ENCODE assay signal across 27 mouse cellular contexts in the genomic region with DNA sequence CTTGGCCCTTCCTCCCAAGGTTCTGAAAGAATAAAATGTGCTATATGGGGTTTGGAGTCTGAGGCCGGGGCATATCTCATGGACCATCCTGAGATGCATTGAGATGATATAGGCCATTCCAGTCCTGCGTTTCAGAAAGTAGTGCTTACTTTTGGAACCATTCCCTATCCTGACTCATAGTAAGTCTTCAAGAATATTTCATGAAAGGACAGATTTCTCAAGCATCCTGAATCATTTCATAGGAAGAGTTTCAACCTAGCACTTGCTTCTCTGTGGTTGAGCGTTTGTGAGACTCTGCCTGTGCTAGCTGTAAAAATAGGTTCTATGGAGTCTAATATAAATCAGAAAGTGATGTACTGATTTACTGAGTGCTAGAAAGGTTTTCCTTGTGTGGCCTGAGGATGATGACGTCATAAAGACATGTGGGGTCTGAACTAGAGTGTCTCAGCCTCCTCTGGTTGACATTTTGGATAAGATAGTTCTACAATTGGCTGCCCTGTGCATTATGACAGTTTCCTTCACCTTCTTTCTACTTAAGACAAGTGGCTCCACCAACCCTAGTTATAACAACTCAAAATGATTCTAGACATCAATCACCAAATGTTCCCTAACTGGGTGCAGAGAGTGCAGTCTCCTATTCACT.
A peak's percentile ranks its signal among the peaks of the same experiment; 100 is the strongest.
DNase-seq lines count a peak whose midpoint lies in the region; ATAC-seq and TF ChIP-seq lines count a peak whose summit lies in the region.
"Had no signal": no experiment of that assay in that cellular context is flagged by ENCODE, and none has a peak within 500 bp of the region (broad histone marks: within the 10 kb centered on the region; RNA-seq: fewer than 3 reads in every experiment).

No protein-coding gene starts in this region.

- TF ChIP-seq EP300 in CH12.LX (IDR thresholded peaks at IDR 0.05; ENCODE audit: low read length) = no peak

- no peak for TF ChIP-seq POLR2A in CH12.LX (IDR thresholded peaks at IDR 0.05; ENCODE audit: low read depth, low read length)
- TF ChIP-seq POLR2A in embryonic fibroblast, embryonic 13.5 days (IDR thresholded peaks at IDR 0.05; ENCODE audit: low read depth, low read length) = no peak

- dilution Hi-C loops in CH12.LX (cut with MboI; ENCODE audit: extremely low pct_ligation_motif_present, extremely low pct_unique_long_range_greater_than_20kb, low sequenced_read_pairs) = no loop called here

- no peak overlapping the region for H3K4me3 ChIP-seq in CH12.LX (replicated peaks in 1 of 3; ENCODE audit: low read depth in 2 of 3, low read length in 2 of 3, poor library complexity in 1 of 3)
- H3K4me3 ChIP-seq in embryonic fibroblast, embryonic 13.5 days (ENCODE audit: insufficient read depth, low read length) = no peak overlapping the region
- H3K4me3 ChIP-seq: embryonic facial prominence, embryonic 10.5 days; embryonic facial prominence, embryonic 13.5 days; forebrain, embryonic 10.5 days; forebrain, embryonic 13.5 days; heart, adult 2 months; heart, embryonic 10.5 days; heart, embryonic 13.5 days; hindbrain, embryonic 12.5 days; hindbrain, embryonic 15.5 days had no signal

- in situ Hi-C loops in CH12.LX (cut with MboI; ENCODE audit: low pct_ligation_motif_present, low pct_unique_long_range_greater_than_20kb, low sequenced_read_pairs) = no loop called here

- DNase-seq in frontal cortex, postnatal 10 days (ENCODE audit: low spot score in 2 of 2) = no peak
- DNase-seq in CH12.LX (ENCODE audit: extremely low read depth) = no peak
- peak; percentile 28 for DNase-seq in telencephalon, adult 2 months (ENCODE audit: low read depth, low spot score)
- DNase-seq in spleen, postnatal 10 days (ENCODE audit: low spot score in 2 of 2) = no peak
- DNase-seq in adrenal gland, adult 2 months = no peak
- DNase-seq in layer of hippocampus, adult 9-10 months (ENCODE audit: low spot score) = no peak
- DNase-seq: adrenal gland, postnatal 14 days; cerebellum, adult 11-12 months; cerebellum, adult 8-10 months; cerebellum, postnatal 10 days; cerebellum, postnatal 36 days; embryo, embryonic 11 days; gastrocnemius, postnatal 25 days; heart, adult 2 months had no signal

- peaks cover 97% of the 10 kb centered on the region for H3K79me2 ChIP-seq in CH12.LX (replicated peaks; ENCODE audit: control insufficient read depth, extremely low read depth, insufficient read depth, poor library complexity, severe bottlenecking)

- peak overlapping the region; percentile 87 for H3K27ac ChIP-seq in CH12.LX (ENCODE audit: insufficient read depth, low read depth)
- H3K27ac ChIP-seq in embryonic fibroblast, embryonic 13.5 days (ENCODE audit: insufficient read depth, low read length) = peak overlapping the region; percentile 50
- H3K27ac ChIP-seq: embryonic facial prominence, embryonic 10.5 days; embryonic facial prominence, embryonic 13.5 days; forebrain, embryonic 10.5 days; forebrain, embryonic 13.5 days; heart, adult 2 months; heart, embryonic 10.5 days; heart, embryonic 13.5 days; hindbrain, embryonic 12.5 days; hindbrain, embryonic 15.5 days had no signal

- peak; percentile 94 for ATAC-seq in frontal cortex, adult (ENCODE audit: low TSS enrichment)
- ATAC-seq: forebrain, embryonic 13.5 days; forebrain, embryonic 16.5 days; intestine, embryonic 16.5 days; Patski had no signal

- peak overlapping the region; percentile 26; the same call in 1 of the 2 replicates for H3K4me2 ChIP-seq in CH12.LX (ENCODE audit: insufficient read depth, low read depth, poor library complexity, severe bottlenecking)
- H3K4me2 ChIP-seq: embryonic facial prominence, embryonic 13.5 days; forebrain, embryonic 13.5 days; heart, embryonic 13.5 days; hindbrain, embryonic 12.5 days; hindbrain, embryonic 15.5 days had no signal

- no peak overlapping the region for H3K9ac ChIP-seq in CH12.LX (ENCODE audit: insufficient read depth, low read depth)
- H3K9ac ChIP-seq: embryonic facial prominence, embryonic 13.5 days; forebrain, embryonic 13.5 days; heart, embryonic 13.5 days; hindbrain, embryonic 12.5 days; hindbrain, embryonic 15.5 days had no signal

- H3K9me3 ChIP-seq in CH12.LX (replicated peaks; ENCODE audit: low read length) = no peaks in the 10 kb centered on the region
- H3K9me3 ChIP-seq: embryonic facial prominence, embryonic 10.5 days; embryonic facial prominence, embryonic 13.5 days; forebrain, embryonic 10.5 days; forebrain, embryonic 13.5 days; heart, embryonic 10.5 days; heart, embryonic 13.5 days; hindbrain, embryonic 12.5 days; hindbrain, embryonic 15.5 days had no signal

- TF ChIP-seq RAD21 in CH12.LX (IDR thresholded peaks at IDR 0.05; ENCODE audit: low read depth, low read length) = no peak

- H3K36me3 ChIP-seq in CH12.LX (replicated peaks in 1 of 2; ENCODE audit: control insufficient read depth in 1 of 2, insufficient read depth in 1 of 2, low read length in 1 of 2) = peaks cover 38 to 91% of the 10 kb centered on the region in 2 experiments
- H3K36me3 ChIP-seq: embryonic facial prominence, embryonic 13.5 days; forebrain, embryonic 10.5 days; heart, embryonic 10.5 days; heart, embryonic 13.5 days; hindbrain, embryonic 12.5 days; hindbrain, embryonic 15.5 days had no signal

- no peak for TF ChIP-seq CTCF in CH12.LX (conservative IDR thresholded peaks at IDR 0.05 in 1 of 2, IDR thresholded peaks at IDR 0.05 in 1 of 2; ENCODE audit: low read depth in 2 of 2, low read length in 2 of 2)
- no peak for TF ChIP-seq CTCF in embryonic fibroblast, embryonic 13.5 days (IDR thresholded peaks at IDR 0.05; ENCODE audit: borderline replicate concordance, insufficient read depth, low read length)

- peaks cover 72 to 100% of the 10 kb centered on the region in 2 experiments for H3K4me1 ChIP-seq in CH12.LX (ENCODE audit: control insufficient read depth in 1 of 2, insufficient read depth in 2 of 2)
- peaks cover 6% of the 10 kb centered on the region; the same call in 1 of the 2 replicates for H3K4me1 ChIP-seq in embryonic fibroblast, embryonic 13.5 days (ENCODE audit: control insufficient read depth, insufficient read depth, low read length)
- H3K4me1 ChIP-seq: hindbrain, embryonic 15.5 days had no signal

- H3K27me3 ChIP-seq in CH12.LX (replicated peaks) = no peaks in the 10 kb centered on the region
- H3K27me3 ChIP-seq: embryonic facial prominence, embryonic 13.5 days; forebrain, embryonic 13.5 days; heart, embryonic 13.5 days; hindbrain, embryonic 12.5 days; hindbrain, embryonic 15.5 days; Patski had no signal

TF ChIP-seq in CH12.LX, 34 proteins besides CTCF, POLR2A, EP300 and RAD21:
- TF ChIP-seq UBTF (IDR thresholded peaks at IDR 0.05; ENCODE audit: low read depth, low read length) = no peak
- no peak for TF ChIP-seq GABPA (IDR thresholded peaks at IDR 0.05; ENCODE audit: insufficient replicate concordance, low read depth, low read length)
- TF ChIP-seq USF1 (IDR thresholded peaks at IDR 0.05; ENCODE audit: low read depth, low read length) = no peak
- TF ChIP-seq POLR2AphosphoS2 (IDR thresholded peaks at IDR 0.05; ENCODE audit: low read depth, low read length) = no peak
- TF ChIP-seq JUND (conservative IDR thresholded peaks at IDR 0.05; ENCODE audit: low read depth, low read length) = peak; percentile 55; the same call in 1 of the 2 replicates
- TF ChIP-seq ETS1 (conservative IDR thresholded peaks at IDR 0.05; ENCODE audit: low read depth, low read length) = no peak
- TF ChIP-seq USF2 (conservative IDR thresholded peaks at IDR 0.05; ENCODE audit: low read depth, low read length) = no peak
- TF ChIP-seq MXI1 (IDR thresholded peaks at IDR 0.05; ENCODE audit: low read depth, low read length) = no peak; the same call in 1 of the 2 replicates
- TF ChIP-seq TBP (conservative IDR thresholded peaks at IDR 0.05; ENCODE audit: low read depth, low read length) = no peak
- peak; percentile 50; the same call in 1 of the 2 replicates for TF ChIP-seq JUN (IDR thresholded peaks at IDR 0.05; ENCODE audit: insufficient read depth, low read depth, low read length)
- TF ChIP-seq NELFE (IDR thresholded peaks at IDR 0.05; ENCODE audit: low read depth, low read length) = no peak
- TF ChIP-seq CHD1 (IDR thresholded peaks at IDR 0.05; ENCODE audit: low read depth, low read length) = no peak
- TF ChIP-seq MAZ (IDR thresholded peaks at IDR 0.05; ENCODE audit: low read depth, low read length) = no peak
